Mouse (Mus musculus): ENCODE measurements at regions not wholly inside any gene's neighbourhood (a gene's known extent, or its start where the extent isn't known, plus 50 kb on each side); places are given as distances from the start of the nearest gene placed in this dataset.

DNA sequence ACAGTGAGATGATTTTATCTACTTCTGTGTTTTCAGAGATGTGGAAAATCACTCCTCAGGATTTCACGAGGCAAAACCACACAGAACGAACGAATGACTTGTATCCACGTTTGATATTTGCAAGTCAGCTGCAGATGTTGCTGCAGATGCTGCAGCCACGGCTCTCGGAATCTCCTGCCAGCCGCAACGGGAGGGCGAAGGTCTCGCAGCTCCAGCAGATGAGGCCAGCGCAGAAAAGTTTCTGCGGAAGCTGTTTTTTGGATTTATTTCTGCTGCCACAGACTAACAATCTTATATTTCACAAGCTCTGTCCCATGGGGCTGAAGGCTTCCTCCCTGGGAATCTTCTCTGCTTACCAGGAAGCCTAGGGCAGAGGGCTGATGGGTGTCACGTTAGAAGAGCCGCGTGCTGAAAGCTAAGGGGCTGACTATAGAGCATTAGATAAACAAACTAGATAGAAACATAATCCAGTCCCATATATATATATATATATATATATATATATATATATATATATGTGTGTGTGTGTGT lies 61.5 kb upstream of the Igfbp7 start:
- TF ChIP-seq CTCF (IDR thresholded peaks at IDR 0.05; ENCODE audit: insufficient read depth, low read length) (no peak), POLR2A (IDR thresholded peaks at IDR 0.05; ENCODE audit: borderline replicate concordance, extremely low read depth, low read depth, low read length) (no peak)

All from lung, adult 2 months (tissue).